Mouse (Mus musculus) bone marrow macrophage, adult 2 months (primary cell): ENCODE measurements around the gene 4930558K02Rik.

ENCODE experiments used
- CTCF ChIP-seq: IDR thresholded peaks from 2 replicates; pipeline ENCODE4 v1.5.1; 2012; ENCODE audit warnings: low read depth, mild to moderate bottlenecking, low read length, moderate library complexity
- POLR2A ChIP-seq: IDR thresholded peaks from 2 replicates; pipeline ENCODE4 v1.6.1; 2012; ENCODE audit warnings: mild to moderate bottlenecking, low read depth, low read length, borderline replicate concordance

GRCm38 (mm10) chr1:161980626-161981298 lies 1.3 kb upstream of the 4930558K02Rik start:
- TF ChIP-seq CTCF (no peak), POLR2A (no peak)
